Mouse (Mus musculus): Measurements from ENCODE around the gene Spata31d1d.

DNA sequence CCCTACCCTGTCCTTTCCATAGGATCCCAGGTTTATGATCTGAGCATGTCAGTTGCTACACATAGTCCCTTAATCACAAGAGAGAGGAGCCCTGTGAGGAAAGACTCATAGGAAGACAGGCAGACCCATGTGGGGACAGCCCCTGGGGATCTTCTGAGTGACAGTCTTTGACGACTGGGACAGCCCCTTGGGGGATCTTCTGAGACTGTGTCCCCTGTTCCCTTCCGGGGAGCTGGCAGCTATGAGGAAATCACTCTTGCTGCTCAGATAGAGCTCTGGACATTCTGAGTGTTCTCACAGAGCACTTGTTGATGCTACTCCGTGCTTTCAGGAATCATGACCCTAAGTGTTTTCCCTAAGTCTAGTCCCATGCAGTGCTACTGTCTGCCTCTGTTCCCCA lies 17.8 kb downstream of the Spata31d1d start:
- TF ChIP-seq CTCF (IDR thresholded peaks at IDR 0.05; ENCODE audit: low read depth) (no peak), EP300 (IDR thresholded peaks at IDR 0.05; ENCODE audit: low read depth) (no peak)
